Mouse (Mus musculus): ENCODE results near the gene Olfr1281.

- TF ChIP-seq CTCF (IDR thresholded peaks at IDR 0.05; ENCODE audit: low read depth) (no peak), EP300 (optimal IDR thresholded peaks at IDR 0.05) (no peak)
Measured at GRCm38 (mm10) chr2:111298541-111298940, 27.8 kb upstream of the Olfr1281 start.
